Mouse (Mus musculus) liver, adult (tissue): ENCODE measurements around the gene Wdcp.

ENCODE experiments used
- GATA4 ChIP-seq: IDR thresholded peaks from 2 replicates; pipeline ENCODE4 v1.6.1; 2014; ENCODE audit warnings: mild to moderate bottlenecking, low read length; ENCODE audit not compliant: insufficient replicate concordance

Gene Wdcp

GRCm38 (mm10) chr12:4856834-4857233 is 13.7 kb downstream of the Wdcp start:
- TF ChIP-seq GATA4 = no peak

DNA sequence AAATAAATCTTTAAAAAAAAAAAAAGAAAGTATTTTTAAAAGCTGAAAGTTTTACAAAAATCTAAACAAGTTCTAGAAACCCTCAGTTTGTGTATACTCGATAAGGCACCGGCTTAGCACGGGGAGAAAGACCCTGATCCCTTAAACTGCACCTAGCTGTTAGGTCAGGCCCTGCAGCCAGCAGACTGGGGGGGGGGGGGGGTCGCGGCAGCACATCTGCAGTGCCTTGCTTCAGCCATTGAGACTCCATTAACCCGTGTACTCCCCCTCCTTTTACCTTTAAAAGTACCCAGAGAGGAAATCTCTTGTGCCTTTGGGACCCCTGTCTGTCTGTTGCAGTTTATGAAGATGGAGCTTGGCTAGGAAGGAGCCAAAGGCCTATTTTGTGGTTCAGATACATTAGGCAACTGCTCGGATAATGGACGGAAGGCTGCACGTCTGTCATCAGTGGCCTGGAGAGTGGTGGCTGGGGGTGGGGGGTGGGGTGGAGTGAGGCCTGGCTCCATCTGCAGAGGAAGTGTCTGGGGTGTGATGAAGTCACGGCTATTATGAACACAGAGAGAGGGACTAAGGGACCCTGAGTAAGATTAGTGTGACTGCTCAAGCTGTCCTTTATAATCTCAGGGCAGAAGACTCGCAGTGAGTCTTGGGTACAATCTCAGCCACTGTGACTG is 16.3 kb downstream of the Wdcp start:
- TF ChIP-seq GATA4 = no peak

- TF ChIP-seq GATA4 = no peak
Measured at GRCm38 (mm10) chr12:4862672-4863071, 19.6 kb downstream of the Wdcp start.

- no peak for TF ChIP-seq GATA4
Measured at GRCm38 (mm10) chr12:4863654-4864337, 20.7 kb downstream of the Wdcp start.

- TF ChIP-seq GATA4 = no peak
Measured at GRCm38 (mm10) chr12:4864338-4864690, 21.2 kb downstream of the Wdcp start.

DNA sequence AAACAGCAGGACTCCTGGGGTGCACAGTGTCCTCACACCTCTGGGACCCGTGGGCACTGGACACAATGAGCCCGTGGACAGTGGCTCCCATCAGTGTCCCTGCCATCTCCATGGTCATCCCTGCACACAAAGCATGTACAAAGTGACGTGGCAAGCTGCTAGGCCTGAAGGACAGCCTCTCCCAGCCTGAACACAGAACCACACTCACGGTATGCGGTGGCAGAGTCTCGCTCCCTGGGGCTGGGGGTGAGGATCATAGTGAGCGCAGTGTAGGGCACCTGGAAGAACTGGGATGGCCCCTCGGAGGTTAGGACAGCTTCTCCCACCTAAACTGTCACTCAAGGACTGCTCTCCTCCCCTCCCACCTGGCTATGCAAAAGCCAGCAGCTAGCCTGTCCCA is 25.8 kb downstream of the Wdcp start:
- no peak for TF ChIP-seq GATA4

DNA sequence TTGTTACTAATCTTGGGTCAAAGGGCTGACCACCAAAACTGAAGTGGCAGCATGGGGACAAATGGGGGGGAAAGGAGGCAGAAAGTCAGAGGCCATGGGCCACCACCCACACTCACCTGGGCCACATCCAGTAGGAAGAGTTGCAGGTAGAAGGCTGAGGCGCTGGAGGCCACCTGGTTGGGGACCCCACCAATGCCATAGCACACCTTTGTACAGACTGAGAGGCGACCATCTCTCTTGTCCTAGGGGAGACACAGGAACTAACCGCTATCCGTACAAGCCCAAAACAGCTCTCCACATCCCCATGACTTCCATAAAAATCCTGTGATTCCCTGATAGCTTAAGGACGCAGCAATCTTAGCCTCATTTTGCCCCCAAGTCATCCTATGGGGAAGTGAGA is 28.2 kb downstream of the Wdcp start:
- no peak for TF ChIP-seq GATA4

GRCm38 (mm10) chr12:4872273-4872672 is 29.2 kb downstream of the Wdcp start:
- no peak for TF ChIP-seq GATA4

DNA sequence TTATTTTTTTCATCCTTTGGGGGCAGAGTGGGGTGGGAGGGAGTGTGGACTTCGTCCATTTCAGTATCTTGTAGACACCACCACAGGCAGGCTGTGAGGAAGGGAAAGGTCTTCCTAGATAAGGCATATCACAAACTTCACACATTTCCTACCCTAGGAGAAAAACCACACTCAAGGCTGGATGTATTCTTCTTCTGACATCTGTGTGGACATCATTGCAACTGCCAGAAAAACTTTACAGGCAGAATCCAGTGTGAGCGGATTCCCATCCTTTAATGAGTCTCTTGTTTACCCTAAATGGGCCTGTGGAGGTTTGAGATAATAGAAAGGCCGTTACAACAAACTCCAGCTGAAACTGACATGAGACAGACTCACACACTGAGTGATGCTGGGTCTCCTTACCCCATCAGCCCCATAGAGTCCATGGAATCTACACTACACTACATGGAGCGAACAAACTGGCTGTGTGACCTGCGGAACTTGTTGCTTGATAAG is 29.9 kb downstream of the Wdcp start:
- TF ChIP-seq GATA4 = no peak

GRCm38 (mm10) chr12:4873531-4873930 is 30.4 kb downstream of the Wdcp start:
- TF ChIP-seq GATA4 = no peak

DNA sequence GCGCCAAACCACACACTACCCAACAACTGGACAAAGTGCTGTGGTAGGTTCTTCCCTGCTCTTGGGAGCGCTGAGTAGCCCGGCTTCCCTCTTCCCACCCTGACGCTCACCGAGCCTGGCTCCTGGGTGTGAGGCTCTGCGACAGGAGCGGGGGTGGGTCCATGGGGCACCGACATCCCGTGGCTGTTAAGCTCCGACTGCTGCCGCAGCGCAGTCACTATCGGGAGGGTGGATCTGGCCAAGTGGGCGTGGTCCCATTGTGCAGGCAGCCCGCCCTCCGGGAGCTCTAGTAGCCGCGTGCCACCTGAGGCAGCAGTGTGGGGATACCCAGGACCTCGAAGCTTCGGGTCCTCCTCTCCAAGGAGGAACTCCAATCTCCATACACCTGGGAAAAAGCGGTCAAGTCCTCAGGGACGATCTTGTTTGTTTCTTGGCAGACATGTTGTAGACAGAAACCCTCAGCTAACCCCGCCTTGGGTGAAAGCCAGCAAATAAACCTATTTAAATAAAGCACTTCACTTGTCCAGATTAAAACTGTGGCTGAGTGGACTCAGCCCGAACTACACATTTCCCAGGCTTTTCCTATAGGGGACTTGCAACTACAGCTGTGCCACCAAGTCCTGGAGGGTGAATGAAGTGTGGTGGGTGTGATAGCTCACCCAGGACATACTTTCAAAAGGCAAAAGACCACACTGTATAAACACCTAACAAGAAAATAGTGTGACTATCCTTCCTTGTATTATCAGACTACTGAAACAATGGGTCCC is 31.2 kb downstream of the Wdcp start, which contains the start of gene Mfsd2b:
Mfsd2b (minus strand) TSS at position 199 of the 767 bp plus-strand sequence.
- no peak for TF ChIP-seq GATA4

GRCm38 (mm10) chr12:4875623-4876022 is 32.5 kb downstream of the Wdcp start:
- peak; percentile 57; the same call in 1 of the 2 replicates for TF ChIP-seq GATA4

- no peak for TF ChIP-seq GATA4
Measured at GRCm38 (mm10) chr12:4878296-4878783, 35.2 kb downstream of the Wdcp start.

DNA sequence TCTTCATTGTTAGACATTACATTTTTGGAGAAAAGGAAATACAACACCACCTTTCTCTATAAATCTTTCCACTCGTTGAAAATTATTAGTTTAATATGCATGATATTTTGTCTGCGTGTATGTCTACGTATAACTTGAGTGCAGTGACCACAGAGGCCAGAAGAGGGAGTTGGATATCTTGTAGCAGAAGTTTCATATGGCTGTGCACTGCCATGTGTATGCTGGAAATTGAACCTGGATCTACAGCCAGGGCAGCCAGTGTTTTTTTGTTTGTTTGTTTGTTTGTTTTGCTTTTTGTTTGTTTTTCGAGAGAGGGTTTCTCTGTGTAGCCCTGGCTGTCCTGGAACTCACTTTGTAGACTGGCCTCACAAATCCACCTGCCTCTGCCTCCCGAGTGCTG is 35.9 kb downstream of the Wdcp start:
- no peak for TF ChIP-seq GATA4

DNA sequence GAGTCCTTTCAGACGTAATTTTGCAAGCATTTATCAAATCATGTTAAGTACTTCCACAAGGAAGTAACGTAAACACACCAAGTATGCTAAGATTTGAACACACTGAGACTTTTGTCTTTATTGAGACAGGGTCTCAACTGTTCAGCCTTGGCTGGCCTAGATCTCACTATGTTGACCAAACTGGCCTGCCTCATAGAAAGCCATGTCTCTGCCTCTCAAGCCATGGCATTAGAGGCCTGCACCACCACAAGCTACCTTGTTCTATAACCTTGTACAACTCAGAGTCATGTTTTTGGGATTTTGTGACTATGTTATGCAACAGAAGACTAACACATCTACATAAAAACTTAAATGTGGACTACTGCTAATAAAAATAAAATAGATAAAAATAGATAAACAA is 39.0 kb downstream of the Wdcp start:
- no peak for TF ChIP-seq GATA4

DNA sequence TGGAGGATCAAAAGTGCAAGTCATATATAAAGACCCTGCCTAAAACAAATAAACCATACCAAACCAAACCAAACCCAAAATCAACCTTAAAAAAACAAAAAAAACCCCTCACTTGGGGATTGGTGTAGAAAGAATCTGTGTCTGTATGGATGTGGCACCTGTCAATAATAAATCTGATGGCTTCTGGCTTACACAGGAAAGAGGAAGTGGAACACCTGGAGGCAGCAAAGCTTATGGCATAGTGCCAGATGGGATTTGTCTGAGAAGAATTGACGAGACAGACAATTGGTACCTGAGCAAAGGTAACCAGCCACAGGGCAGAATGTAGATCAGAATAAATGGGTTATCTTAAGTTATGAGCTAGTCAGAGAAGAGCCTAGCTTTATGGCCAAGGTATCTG is 42.0 kb downstream of the Wdcp start:
- no peak for TF ChIP-seq GATA4
